Mouse (Mus musculus): ENCODE measurements at regions not wholly inside any gene's neighbourhood (a gene's known extent, or its start where the extent isn't known, plus 50 kb on each side); places are given as distances from the start of the nearest gene placed in this dataset.
"Not testable (repeated sequence)": the region's sequence is repeated elsewhere in the genome, so short reads cannot be mapped to it uniquely, and the experiment has no call there.

DNA sequence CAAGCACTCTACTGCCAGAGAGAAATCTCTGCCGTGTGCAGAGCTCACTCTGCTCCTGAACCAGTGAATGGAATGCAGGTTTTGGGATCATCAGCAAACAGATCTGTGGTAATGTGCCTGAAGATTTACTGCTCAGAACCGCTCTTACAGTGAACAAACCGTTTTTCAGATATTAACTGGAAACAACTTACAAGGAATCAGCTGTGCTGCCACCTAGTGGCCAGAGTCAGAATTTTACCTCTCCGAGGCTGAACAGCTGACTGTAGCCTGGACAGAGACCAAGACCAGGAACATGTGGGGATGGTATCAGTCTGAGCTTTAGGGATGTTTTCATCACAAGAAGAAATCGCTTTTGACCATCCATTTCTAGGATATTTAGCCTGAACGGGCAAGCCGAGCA is 65.3 kb downstream of the Gm15023 start:
- DNase-seq (ENCODE audit: extremely low spot score, low spot score), result not testable (repeated sequence)

DNA sequence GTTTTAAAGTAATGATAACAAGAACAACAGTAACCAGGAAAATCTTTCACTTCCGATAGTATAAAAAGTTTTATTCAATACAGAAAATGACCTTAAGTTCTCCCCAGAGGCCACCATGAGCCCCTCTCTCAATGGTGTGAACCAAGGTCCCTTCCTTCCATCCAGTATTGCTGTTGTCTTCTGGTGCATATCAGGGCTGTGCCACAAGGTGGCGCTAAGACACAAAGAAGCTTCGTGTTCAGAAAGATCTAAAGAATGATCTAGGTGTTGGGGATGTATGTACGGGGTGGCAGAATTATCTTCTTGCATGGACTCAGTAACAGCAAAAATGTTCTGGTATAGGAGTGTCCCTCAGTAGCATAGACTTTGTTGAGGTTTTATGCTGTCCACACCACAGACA is 66.6 kb downstream of the Gm15023 start:
- DNase-seq (ENCODE audit: extremely low spot score, low spot score), result peak; percentile 49

DNA sequence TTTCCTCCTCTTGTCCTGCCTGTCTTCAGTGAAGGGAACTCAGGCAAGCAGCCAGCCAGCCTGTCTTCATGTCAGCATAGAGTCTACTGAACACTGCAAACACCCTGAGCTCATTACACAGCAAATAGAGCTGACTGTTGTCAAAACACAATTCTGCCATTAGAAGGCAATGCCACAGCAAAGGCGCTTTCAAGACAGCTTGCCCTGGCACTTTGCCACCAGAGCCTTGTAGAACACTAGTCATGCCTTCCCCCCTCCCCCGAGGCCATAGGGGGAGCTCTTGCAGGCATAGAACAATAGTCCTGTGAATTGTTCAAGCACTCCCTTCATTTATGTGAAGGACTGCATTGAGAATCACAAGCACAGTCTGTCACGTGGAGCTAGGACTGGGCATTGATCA is 75.8 kb downstream of the Gm15023 start:
- no peak for DNase-seq (ENCODE audit: extremely low spot score, low spot score)

DNA sequence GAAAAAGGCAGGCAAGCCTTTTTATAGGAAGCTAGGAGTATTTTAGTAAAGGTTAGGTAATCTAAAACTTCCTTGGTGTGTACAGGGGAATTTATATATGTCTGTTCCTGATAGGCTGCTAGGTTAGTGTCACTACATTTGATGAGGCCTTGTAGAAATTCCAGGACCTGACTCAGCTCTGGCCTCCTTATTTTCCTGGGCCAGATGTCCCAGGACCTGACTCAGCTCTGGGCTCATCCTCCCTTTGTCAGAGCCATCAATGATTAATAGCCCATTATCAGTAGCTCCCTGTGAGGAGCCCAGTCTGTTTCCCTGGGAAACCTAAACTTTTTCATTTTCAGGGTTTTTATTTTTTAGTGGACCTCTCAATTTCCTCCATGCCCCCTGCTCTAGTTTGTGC is 79.3 kb downstream of the Gm15023 start:
- DNase-seq (ENCODE audit: extremely low spot score, low spot score), result no peak

DNA sequence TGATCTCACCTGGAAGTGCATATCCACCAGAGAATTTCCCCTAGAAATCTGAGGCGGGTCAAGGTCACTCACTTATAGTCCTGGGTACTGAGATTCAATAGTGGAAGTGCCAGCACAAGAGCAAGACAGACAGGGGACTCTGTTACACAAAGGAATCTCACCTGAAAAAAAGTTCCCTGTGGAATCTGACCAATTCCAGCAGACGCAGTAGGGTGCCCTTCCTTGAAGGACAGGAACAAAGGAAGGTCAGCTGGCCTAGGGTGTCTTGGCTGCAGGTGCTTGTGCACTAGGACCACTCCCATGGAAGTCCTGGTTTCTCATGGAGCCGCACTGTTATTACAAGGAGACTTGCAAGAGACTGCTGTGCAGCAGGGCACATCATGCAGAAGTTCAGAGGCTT is 81.2 kb downstream of the Gm15023 start:
- DNase-seq (ENCODE audit: extremely low spot score, low spot score), result no peak

DNA sequence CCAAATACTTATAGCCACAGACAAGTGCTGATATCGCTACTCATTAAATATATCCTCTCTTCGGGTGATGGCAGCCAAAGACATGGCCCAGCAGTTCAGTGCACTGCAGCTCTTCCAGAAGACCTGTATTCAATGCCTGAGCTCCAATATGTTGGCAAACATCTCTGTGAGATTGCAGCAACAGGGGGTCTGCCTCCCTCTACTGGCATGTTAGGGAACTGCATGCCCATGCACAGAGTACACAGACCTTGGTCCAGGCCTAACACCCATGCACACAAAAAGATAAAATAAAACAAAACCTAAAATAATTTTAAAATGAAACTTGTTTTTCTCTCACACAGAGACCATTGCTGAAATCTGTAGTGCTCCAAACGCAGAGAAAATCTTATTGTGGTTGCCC is 82.1 kb upstream of the Zmat1 start:
- peak; percentile 31 for DNase-seq (ENCODE audit: extremely low spot score, low spot score)

DNA sequence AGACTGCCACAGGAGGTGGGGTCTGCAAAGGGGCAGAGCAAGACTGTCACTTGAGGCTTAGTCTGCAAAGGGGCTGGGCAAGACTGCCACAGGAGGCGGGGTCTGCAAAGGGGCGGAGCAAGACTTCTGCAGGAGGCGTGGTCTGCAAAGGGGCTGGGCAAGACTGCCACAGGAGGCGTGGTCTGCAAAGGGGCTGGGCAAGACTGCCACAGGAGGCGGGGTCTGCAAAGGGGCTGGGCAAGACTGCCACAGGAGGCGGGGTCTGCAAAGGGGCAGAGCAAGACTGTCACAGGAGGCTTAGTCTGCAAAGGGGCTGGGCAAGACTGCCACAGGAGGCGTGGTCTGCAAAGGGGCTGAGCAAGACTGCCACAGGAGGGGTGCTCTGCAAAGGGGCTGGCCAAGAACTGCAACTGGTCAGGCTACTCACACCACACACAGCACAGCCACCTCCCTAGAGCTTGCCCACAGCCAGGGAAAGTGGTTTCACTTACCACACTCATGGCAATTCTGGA is 78.1 kb upstream of the Zmat1 start:
- not testable (repeated sequence) for DNase-seq (ENCODE audit: extremely low spot score, low spot score)

DNA sequence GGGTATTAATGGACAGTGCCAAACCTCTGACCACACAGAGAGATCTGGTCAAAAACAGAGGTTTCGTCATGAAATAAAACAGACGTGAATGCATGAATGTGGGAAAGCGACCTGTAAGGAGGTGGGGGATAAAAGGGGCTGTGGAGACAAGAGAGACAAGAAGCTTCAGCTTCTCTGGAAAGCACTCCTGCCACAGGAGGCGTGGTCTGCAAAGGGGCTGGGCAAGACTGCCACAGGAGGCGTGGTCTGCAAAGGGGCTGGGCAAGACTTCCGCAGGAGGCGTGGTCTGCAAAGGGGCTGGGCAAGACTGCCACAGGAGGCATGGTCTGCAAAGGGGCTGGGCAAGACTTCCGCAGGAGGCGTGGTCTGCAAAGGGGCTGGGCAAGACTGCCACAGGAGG is 77.6 kb upstream of the Zmat1 start:
- not testable (repeated sequence) for DNase-seq (ENCODE audit: extremely low spot score, low spot score)

DNA sequence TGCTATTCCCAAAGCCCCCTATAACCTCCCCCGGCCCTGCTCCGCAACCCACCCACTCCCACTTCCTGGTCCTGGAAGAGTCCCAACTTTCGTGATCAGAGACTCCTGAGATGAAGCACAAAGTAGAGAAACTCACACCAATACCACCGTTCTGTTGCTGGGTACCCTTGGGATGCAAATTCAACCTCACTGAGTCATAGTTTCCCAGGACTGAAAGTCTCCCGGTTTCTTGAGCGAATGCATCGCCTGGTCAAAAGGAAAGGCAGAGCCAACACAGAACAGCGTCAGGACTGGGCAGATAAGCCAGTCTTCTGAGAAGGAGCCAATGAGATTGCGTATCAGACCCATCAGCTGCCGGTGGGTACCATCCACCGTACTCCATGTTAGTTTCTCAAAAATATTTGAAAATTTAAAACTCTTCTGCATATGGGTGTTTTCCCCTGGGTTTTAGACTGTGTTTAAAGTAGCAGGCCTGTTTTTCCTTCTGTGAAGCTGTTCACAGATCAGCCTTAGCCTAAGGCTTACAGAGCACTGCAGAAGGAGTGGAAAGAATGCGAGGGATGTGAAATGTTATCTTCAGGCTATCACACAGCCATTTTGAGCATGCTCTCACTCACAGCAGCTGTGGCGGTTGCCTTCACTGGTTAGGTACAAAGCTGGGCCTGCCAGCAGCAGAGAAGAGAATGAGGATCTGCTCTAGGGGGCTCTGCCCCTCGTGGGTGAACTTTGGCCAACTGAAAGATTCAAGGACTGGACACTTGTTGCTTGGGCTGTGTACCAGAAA is 77.0 kb upstream of the Zmat1 start:
- DNase-seq (ENCODE audit: extremely low spot score, low spot score), result not testable (repeated sequence)

DNA sequence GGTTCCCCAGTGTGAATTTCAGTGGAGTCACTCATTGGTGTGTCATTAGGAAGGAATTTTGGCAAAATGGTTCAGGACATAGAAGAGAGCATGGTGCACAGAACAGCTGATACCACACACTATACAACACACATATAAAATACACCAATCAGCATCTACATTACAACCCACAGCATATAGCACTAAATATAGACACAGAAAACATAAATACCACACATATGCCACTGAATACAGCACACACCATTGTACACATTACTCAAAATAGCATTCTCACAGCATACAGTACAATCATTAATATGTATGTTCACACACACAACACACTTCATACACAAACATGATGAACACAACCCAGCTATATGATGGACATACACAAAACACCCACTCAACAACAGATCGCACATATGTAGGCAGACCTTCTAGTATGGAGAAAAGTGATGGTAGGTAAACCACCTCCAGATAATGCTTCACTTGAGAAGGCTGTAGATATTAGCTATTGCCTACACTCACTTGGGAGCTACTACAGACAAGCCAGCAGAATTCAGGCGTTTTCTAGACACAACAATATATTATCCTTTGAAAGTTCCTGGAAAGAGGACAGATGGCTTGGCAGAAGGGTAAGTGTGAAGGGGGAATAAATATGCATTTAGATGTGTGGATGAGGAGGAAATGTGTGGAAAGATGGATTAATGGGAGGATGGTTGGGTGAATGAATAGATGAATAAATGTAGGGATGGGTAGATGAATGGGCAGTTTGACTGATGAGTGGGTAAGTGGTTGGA is 71.6 kb upstream of the Zmat1 start:
- DNase-seq (ENCODE audit: extremely low spot score, low spot score), result no peak

DNA sequence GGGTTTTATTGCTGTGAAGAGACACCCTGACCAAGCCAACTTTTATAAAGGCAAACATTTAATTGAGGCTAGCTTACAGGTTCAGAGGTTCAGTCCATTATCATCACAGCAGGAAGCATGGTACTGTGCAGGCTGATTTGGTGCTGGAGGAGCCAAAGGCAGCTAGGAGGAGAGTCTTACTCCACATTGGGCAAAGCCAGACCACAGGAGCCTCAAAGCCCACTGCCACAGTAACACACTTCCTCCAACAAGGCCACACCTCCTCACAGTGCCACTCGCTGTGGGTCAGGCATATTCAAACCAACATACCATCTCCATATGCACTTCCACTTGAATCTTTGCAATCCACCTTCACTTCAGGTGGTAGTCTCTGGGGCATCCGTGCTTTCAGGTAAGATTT is 70.4 kb upstream of the Zmat1 start:
- DNase-seq (ENCODE audit: extremely low spot score, low spot score), result no peak

DNA sequence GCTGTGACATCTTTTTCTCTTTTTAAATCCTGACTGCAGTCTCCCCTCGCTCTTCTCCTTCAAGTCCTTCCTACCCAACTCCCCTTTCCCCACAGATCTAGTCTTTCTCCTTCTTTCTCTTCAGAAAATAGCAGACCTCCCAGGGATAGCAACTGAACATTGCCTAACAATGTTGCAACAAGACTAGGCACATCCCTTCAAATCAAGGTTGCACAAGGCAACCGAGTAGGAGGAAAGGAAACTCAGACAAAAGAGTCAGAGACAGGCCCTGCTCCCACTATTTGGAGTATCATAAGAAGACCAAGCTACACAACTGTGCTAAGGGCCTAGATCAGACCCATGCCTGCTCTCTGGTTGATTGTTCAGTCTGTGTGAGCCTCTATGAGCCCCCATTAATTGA is 66.9 kb upstream of the Zmat1 start:
- no peak for DNase-seq (ENCODE audit: extremely low spot score, low spot score)

DNA sequence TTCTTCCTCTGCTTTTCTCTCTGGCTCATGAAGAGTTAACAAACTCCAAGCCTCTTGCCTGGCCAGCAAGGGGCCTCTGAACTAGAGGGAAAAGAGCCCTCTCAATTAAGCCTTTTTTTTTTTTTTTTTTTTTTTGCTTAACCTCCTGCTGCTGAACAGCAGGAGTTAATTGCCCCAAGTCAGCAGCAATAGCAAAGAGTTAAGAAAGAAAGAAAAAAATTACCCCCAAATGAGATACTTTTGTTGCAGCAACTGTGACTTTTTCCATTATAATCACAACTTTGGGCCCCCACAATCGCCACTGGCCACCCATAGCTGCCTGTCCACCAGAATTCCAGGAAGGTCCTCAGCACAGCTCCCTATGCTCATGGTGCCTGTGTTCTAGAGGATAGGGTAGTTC is 60.4 kb upstream of the Zmat1 start:
- DNase-seq (ENCODE audit: extremely low spot score, low spot score), result no peak

DNA sequence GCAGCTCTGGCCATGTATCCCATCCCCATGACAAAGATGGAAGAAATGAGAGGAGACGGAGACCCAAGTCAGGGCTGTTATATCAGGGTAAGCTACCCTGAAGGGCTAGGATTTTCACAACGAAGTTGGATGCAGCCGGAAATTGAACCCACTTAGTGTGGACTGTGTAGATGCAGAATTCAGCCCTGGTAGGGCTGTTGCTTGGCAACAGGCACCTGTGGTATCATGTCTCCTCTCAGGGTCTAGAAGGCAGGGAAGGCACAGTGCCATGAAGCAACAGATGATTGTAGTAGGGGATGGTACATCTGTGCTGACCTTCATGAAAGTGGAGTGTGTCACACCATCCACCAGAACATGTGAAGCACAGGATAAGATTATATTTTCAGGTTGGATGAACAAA is 51.2 kb upstream of the Zmat1 start:
- no peak for DNase-seq (ENCODE audit: extremely low spot score, low spot score)

DNA sequence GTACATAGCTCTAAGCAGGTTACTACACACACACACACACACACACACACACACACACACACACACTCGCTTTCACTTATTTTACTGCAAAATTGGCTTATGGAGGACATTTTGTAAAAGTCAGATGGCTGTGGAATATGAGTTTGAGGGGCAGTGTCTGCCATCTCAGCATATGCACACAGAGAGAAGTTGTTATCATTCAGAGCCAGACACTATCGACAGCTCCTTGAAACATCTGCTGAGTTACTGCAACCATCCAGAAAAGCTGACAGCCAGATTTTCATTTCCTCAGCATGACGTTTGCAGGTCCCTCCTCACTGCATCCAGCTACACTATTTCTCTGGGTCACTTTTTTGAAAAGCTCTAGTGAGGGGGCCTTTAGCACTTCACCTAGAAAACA is 49.9 kb upstream of the Zmat1 start:
- no peak for DNase-seq (ENCODE audit: extremely low spot score, low spot score)

Measured in neural tube, embryonic 10.5 days (tissue).